Mouse (Mus musculus) urinary bladder, postnatal 14 days (tissue): ENCODE results near the gene Nek6.

Experiments
- DNase-seq: peaks from one replicate; pipeline ENCODE4 v3.0.0; 2021; ENCODE audit warnings: low spot score

Gene Nek6

DNA sequence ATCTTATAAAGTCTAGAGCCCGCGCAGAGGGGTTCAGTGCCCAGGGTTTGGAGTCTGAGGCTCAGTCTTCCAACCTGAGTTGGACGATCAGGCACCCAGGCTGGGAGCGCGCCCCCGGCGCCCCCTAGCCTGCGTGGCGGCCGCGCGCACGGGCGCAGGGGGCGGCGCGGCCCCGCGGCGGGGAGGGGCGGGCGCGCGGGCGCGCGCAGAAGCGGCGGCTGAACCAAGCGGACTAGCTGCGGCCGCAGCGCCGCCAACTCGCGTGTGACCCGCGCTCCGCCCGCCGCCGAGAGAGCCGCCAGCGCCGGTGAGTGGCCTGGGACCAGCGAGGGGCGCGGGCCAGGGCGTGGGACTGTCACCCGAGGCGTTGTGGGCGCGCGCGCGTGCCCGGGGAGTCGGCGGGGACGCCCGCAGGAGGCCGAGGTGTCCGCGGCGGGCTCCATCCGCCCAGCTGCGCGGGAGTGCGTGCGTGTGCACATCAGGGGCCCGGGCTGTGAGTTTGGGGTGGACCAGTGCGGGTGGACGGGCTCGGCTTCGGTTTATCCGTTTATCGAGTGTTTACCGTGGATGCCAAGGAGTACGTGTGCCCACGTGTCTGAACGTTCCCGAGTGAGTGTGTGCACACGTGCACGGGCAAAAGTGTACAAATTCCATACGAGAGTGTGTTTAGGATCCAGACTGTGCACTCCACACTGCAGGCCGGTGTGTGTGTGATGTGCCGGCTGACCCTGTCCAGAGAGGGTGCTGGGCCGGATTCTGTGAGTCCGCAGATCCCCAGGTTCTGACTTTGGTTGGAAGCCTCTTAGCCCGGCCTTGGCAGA lies at the start of gene Nek6:
Nek6 (plus strand) TSS at position 157 of the 821 bp plus-strand sequence.
- peak; percentile 49 for DNase-seq

DNA sequence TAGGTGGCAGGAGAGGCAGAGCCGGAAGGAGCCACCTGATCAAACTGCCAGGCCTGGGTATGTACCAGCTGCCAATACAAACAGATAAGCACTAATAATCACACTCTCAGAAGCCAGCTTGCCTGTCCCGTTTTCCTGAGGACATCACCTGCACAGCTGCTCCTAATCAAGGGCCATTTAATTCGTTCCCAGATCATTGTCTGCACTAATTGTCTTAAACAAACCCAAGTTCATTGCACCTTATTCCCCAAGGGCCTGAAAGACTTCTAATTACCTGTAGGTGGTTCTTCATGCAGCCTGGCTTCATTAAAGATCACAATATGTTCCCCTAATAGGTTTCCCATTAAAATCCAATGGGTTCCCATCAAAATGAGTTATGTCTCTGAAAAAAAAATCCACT lies 49.1 kb upstream of the Nek6 start:
- no peak for DNase-seq

DNA sequence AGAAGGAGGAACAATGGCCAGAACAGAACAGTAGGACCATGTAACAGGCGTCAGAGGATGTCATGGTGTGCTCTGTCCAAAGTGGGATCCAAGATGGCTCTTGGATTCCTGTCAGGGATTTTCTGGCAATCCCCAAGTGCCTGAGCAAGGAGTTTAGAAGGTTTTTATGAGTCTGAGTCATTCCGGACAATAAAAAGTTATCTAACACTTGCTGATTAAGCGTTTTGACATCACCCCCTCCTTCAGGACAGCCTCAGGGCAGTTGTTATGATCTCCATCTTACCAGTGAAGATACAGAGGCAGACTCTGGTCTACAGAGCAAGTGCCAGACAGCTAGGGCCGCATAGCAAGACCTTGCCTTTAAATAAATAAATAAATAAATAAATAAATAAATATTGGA lies 42.6 kb upstream of the Nek6 start:
- no peak for DNase-seq

DNA sequence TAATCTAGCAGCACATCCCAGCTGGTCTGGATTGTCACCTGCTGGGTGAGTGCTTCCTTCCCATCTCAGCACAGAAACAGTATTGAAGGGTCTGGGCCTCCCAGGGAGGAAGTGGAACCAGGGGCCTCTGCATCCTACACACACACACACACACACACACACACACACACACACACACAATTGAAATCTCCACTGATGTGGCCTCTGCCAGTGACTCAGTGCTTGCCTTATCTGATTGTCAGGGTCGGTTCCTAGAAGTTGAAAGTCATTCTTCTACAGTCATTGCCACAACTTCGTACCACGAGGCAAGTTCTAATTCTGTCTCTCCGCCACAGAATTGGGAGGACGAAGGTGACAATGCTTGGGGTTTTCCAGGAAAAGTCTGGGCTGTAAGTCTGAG lies 39.7 kb upstream of the Nek6 start:
- DNase-seq: peak; percentile 28

DNA sequence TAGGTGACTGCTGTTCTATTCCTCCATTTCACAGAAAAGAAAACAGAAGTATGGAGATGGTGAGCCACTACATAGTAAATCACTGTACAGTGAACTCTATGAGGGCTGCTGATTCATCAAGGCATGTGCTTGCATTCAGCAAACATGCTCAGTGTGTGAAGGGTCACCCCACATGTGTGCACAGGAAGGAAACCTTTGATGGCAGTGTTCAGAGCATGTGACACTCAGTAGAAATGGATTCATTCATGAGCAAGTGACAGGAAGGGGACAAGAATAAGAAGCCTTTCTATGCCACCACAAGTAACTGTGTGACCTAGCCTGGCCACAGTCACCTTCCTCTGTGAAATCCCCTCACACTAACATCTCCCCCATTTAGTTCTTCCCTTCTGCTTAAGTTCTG lies 38.6 kb upstream of the Nek6 start:
- peak; percentile 54 for DNase-seq

DNA sequence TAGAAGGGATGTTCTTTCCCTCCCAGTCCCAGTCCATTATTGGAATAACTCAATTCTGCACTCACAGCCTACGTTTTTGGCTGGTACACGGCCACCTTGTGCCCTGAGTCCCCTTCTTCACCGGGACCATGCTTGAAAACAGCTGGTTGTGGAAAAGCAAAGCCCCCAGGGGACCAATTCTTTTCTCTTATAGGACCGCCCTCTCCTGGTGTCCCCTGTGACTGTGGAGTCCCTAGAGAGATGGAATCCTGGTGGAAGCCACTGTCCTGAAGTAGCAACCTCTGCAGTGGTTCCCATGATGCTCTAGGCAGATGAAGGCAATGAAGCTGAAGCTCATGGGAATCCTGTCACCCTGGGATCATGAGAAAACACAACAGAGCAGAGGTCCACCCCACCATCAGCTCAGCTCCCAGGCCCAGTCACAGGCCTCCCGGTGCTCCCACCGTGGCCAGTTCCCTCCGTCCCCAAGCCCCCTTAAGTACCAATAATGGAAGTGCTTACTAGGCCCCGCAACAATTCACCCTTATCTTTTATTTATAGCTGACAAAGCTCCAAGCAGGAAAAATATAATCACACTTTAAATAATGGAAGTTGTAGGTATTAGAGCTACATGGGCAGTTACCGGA lies 34.5 kb upstream of the Nek6 start:
- DNase-seq: no peak

DNA sequence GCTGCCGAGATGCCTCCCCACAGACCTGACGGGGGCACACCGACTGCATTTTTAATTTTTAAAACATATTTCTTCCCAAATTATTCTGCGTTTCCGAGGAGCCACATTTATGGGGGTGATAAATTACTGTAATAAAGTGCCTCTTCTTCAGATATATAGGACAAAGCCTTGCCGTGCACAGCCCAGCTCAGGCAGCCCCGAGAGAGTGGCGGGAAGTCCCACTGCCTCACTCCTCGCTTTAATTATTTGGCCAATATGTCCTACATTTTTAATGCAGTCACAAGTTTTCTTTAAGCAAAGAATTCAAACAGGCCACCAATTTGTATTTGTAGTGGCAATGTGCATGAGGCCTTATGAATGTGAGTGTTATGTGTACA lies 34.0 kb upstream of the Nek6 start:
- DNase-seq: no peak

DNA sequence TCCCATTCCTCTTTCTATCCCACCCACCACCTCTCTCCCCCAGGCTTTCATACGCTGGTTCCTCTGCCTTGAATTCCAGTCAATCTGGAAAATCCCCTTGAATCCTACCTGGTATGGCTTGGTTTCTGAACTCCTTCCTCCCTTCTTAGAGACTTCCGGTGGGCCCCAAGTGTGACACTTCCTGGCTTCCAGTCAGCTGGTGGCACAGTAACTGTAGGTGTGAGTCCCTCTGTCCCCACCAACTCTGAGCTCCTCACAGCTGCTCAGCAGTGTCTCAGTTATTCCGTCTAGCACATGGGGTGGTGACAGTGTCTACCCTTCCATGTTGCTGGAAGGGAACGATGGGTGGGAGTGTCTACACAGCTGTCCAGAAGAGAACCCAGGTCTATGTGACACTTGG lies 32.8 kb upstream of the Nek6 start:
- no peak for DNase-seq

DNA sequence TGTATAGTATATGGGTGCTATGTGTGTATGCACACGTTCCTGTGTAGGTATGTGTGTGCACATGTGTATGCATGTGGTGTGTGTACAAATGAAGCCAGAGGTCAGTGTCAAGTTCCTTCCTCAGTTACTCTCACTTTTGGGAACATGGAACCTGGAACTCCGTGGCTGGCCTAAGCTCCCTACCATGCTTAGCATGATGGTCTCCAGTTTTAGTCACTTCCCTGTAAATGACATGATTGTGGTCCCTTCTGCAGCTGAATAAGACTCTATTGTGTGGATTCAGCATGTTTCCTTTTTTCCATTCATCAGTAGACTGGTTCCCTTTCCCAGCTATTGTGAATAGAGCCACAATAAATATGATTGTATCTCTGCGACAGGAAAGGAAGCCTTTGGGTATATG lies 31.9 kb upstream of the Nek6 start:
- no peak for DNase-seq

DNA sequence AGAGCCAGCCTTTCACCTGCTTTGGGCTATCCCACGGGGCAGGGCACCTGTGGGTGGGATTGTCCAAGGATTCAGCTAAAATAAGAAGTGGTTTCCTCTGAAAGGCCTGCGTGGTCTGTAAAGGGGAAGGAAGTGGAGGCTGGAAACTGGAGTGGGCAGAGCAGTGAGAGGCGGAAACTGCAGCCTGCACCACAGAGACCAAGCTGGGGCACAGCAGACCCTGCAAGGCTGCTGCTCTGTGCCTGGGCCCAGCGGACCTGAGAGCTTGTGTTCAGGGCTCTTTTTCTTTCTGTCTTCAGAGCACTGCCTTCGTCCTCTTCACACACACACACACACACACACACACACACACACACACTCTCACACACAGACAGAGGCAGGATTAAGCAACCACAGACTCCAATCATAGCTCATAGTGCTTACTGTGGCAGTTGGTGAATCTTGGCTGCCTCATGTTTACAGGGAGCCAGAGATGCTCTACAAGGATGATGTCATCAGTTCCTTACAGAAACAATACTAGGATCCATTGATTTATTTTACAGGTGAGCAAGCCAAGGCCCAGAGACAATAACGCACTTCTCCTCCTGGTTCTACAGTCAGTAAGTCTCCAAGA lies 30.2 kb upstream of the Nek6 start:
- no peak for DNase-seq

DNA sequence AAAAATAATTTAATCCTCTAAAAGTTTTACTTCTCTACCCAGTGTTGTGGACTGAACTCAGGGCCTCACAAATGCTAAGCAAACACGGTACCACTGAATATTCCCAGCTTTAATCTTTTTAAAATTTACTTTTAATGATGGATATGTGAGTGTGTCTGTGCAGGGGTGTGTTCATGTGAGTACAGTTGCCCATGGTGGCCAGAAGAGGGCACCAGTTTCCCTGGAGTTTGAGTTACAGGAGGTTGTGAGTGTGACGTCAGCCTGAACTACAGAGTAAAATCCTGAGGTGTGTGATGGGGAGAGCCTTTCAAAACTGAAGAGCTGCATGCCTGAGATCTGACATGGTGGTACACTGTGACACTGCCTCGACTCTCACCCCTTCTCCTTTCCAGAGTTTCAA lies 29.3 kb upstream of the Nek6 start:
- DNase-seq: no peak

DNA sequence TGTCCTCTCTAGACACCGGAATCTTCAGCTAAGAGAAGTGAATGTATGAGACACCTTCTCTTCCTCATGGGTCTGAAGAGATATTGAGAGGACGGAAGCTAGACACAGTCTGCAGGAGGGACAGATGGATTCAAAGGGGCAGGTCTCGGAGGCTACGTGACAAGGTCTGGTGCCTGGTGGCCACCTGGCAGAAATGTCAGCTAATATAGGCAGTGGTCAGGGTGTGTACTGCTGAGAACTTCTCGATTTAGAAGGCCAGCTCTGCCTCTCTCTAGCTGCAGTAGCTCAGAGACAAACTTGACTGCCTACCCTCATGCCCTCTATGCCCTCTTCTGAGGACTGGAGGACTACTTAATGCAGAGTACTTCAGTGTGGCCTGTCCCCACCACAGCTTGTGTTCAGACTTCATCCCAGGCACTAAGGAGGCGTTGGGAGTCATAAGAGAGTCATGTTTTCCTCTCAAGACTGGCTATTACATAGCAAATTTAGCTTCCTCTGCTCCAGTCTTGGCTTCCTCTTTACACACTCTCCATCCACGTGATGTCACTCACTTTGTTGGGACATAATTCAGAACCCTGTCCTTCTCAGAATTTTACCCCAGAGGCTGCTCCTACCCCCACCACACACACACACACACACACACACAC lies 28.3 kb upstream of the Nek6 start:
- DNase-seq: no peak

DNA sequence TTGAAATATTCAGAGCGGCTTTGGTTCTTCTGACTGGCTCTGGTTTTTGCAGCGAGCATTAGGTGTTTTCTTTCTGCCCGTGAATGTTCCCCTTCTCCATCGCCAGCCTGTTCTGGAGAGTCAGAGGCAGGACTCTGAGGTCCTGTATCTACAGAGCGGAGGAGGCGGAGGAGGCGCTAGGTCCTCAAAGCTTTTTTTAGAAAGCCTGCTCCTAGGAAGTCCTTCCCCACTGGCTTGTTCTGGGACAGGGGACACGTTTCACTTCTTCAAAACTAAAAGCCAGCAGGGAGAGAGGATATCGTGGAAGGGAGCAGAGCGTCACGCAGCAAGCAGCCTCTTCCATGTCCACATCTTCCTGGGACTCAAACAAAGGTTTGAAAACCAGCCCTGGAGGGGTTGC lies 26.9 kb upstream of the Nek6 start:
- no peak for DNase-seq

DNA sequence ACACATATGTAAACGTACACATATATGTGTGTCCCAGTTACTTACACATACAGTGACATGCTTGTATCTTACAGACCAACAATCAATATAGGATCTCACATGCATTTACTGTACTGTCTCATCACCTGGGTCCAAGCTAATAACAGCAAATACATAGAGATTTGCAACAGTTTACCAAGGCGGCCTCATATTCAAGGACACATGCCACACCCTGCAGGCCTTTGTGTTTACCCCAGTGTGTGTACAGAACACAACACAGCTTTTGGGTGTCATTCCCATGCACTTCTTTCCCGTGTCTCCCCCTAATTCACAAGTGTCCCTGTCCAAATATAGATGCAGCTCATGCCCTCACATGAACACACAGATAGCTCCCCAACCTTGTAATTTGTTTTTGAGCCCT lies 26.0 kb upstream of the Nek6 start:
- no peak for DNase-seq

DNA sequence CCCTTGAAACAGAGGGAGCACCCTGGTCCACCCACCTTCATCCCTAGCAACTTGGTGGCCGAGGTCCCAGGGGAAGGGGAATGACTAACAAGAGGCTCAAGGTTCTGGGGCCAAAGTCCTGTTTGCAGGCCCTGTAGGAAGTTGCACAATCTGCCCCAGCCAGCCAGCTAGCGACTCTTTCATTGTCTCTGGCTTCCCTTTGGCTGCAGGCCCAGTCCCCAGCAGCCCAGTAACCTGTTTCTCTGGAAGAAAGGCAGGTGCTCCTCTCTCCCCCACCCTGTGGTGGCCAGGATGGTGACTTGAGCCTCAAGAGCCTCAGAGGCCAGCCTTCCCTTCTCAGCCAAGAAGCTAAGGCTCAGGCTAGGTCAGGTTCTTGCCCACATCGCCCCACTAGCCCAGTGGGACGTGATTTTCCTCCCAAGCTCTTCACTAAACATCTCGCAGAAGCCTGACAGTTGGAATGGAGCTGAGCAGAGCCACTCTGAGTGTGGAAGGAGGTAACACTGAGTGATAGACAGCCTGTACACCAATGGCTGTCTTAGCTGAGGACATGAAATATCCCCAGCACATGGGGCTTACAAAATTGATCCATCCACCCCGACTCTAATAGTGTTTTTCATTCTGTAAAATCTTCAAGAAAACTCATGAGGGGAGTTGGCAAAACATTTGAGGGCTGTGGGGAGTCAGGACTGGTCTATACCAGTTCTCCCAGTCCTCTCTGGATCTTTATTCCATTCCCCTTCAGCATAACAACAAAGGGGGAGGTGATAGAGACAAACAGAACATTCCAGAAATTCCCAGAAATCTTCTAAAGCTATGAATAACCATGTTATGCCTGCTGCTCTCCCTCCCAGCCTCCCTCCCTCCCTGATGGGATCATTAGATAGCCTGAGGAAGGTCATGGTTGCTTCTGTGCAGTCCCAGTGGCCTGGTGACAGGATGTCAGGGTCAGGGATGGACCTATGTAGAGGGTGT lies 25.2 kb upstream of the Nek6 start:
- DNase-seq: peak; percentile 86

DNA sequence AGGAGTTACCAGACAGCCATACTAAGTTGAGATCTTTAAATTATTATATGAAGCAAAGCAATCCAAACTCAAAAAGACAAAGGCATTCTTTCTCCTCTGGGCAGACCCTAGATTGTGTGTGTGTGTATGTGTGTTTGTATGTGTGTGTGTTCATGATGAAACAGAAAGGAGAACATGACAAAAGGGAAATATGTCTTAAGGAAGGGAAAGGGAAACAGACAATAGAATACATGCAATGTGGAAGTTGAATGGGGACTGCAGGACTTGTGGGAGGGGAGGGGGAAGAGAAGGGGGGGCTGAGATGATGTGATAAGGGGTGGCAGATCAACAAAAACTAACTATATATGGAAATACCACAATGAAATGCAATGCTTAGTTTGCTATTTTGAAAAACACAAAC lies 13.8 kb upstream of the Nek6 start:
- no peak for DNase-seq

DNA sequence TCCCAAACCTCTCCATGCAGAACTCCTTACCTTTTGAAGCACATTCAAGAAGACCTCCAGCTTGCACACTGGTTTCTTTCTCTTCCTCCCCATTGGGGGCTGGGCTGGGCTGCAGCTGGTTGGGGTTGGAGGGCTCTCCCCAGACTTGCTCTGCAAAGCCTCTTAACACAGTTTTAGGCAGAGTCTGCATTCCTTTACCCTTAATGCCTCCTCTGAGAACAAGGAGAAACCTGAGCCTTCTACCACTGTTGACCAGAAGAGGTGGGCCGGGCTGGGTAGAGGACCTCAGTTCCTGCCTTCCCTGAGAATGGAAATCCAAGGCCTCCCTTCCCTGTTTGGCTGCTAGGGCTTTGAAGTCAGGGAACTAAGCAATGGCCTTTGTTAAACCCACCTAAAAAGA lies 9.8 kb upstream of the Nek6 start:
- DNase-seq: no peak

DNA sequence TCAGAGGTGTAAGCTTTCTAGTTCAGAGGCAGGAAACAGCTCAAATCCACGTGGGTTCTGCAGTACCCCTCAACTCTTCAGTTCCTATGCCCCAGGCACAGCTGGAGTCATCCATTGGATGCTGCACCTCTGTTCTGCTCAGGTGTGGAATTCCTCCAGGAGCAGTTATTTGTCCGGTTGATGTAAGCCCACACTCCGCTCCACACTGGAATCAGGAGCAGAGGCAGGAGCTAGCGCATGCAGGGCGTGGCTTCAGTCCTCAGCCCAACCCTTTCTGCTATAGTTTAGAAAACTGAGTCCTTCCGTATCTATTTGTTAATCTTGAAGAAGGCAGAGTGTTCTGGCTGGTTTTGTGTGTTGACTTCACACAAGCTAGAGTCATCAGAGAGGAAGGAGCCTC lies 9.3 kb upstream of the Nek6 start:
- no peak for DNase-seq

DNA sequence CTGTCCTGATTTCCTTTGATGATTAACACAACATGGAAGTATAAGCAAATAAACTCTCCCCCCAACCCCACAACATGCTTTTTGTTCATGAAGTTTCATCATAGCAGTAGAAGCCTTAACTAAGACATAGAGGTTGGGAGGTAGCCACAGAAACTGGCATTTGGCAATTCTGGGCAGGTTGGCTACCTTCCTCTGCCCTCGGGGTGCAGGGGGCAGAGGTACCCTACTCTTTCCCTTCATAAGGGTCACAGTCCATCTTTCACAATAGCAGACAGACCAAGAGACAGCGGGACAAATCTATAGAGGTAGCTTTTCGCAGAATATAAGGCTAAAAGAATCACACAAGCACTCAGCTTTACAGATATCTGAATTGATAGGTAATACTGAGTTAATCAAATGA lies 8.7 kb upstream of the Nek6 start:
- DNase-seq: no peak

DNA sequence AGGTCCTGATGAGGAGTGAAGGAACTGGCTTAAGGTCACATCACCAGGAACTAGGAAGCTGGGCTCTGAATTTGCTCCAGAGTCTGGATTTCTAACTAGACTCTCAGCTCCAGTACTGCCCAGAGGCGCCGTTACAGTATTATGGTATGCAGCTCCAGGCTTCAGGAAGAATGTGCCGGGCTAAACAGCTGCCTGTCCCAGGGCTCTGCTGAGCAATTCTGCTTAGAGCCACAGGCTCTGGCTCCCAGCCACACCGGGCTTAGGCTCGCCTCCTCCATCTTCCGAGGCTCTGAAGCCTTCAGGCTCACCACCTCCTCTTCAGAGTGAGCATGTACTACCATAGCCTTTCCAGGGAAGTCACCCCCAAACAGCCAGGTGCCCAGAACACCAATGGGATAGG lies 7.1 kb upstream of the Nek6 start:
- no peak for DNase-seq

DNA sequence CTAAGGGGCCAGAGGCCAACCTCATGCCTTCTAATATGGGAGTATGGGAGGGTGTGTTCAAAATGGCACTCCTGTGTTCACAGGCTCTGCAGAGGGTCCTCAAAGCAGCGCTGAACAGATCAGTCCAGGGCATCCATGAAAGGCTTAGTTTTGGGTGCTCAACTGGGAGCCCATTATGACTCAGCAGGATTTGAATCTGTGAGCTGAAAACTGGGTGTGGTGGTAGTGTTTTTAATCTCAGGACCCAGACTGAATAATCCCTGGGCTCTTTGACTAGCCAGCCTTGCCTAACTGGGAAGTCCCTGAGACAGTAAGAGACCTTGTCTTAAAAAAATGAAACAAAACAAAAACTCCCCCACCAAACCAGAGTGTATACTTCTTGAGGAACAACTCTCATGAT lies 4.3 kb upstream of the Nek6 start:
- DNase-seq: no peak
